Mouse (Mus musculus): ENCODE measurements around the gene Zfp784.

GRCm38 (mm10) chr7:5081241-5081640 is 43.0 kb upstream of the Zfp784 start:
- TF ChIP-seq CTCF (IDR thresholded peaks at IDR 0.05; ENCODE audit: borderline replicate concordance, insufficient read depth, low read depth, low read length) (no peak), POLR2A (IDR thresholded peaks at IDR 0.05; ENCODE audit: borderline replicate concordance, insufficient read depth, low read length) (no peak)
